Mouse (Mus musculus): Measurements from ENCODE around the gene Olfr1111. TPM values are rescaled to one million over a fixed set of nuclear protein-coding genes. Genes with fewer than 3 reads are reported as not detected.

Olfr1111 gene
- polyA plus RNA-seq (2014; fragmentation: Illumina TruSeq; extraction: RNeasy Lipid Tissue Mini Kit (QIAGEN cat#74804)): not detected

GRCm38 (mm10) chr2:87152524-87152923 is at the start of gene Olfr1111:
Olfr1111 (minus strand) TSS chr2:87152624.

GRCm38 (mm10) chr2:87187498-87187897 is 35.1 kb upstream of the Olfr1111 start, which contains the start of gene Olfr1112:
Olfr1112 (plus strand) TSS chr2:87187798.

GRCm38 (mm10) chr2:87140200-87140599 is 12.2 kb downstream of the Olfr1111 start, which contains the start of gene Olfr1110:
Olfr1110 (minus strand) TSS chr2:87140300.

DNA sequence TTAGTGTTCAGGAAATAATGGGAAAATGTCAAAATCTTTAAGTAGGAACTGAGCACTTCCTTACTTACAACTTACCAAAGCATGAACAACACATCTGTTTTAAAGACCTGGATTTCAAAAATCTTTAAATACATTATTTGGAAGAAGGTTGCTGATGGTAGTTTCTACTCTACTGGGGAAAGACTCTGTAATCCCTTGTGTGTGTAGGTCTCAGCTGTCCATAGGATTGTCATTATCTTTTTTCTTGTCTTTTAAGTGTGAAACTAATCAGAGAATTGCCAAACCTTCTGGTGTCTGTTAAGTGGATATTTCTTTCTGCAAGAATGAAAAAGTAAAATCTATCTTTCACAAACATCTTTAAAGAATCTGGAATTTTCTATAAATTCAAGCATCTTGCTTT is 38.0 kb downstream of the Olfr1111 start, which contains the start of gene Olfr259:
Gene Olfr259 (minus strand): TSS at position 101 of the 400 bp plus-strand sequence.

Other genes with a start within 250 kb of the Olfr1111 start
- gene Olfr1098, start 228.1 kb downstream of the Olfr1111 start, polyA plus RNA-seq (2014; fragmentation: Illumina TruSeq; extraction: RNeasy Lipid Tissue Mini Kit (QIAGEN cat#74804)): not detected
- not detected for gene Olfr1099, start 191.9 kb downstream of the Olfr1111 start, polyA plus RNA-seq (2014; fragmentation: Illumina TruSeq; extraction: RNeasy Lipid Tissue Mini Kit (QIAGEN cat#74804))
- gene Olfr1100, start 172.7 kb downstream of the Olfr1111 start, polyA plus RNA-seq (2014; fragmentation: Illumina TruSeq; extraction: RNeasy Lipid Tissue Mini Kit (QIAGEN cat#74804)): not detected
- gene Olfr1101, start 161.4 kb downstream of the Olfr1111 start, polyA plus RNA-seq (2014; fragmentation: Illumina TruSeq; extraction: RNeasy Lipid Tissue Mini Kit (QIAGEN cat#74804)): not detected
- gene Olfr1102, start 154.2 kb downstream of the Olfr1111 start, polyA plus RNA-seq (2014; fragmentation: Illumina TruSeq; extraction: RNeasy Lipid Tissue Mini Kit (QIAGEN cat#74804)): not detected
- gene Olfr1104, start 125.5 kb downstream of the Olfr1111 start, polyA plus RNA-seq (2014; fragmentation: Illumina TruSeq; extraction: RNeasy Lipid Tissue Mini Kit (QIAGEN cat#74804)): 0.54 TPM
- not detected for gene Olfr1105, start 116.1 kb downstream of the Olfr1111 start, polyA plus RNA-seq (2014; fragmentation: Illumina TruSeq; extraction: RNeasy Lipid Tissue Mini Kit (QIAGEN cat#74804))
- gene Olfr1106, start 100.4 kb downstream of the Olfr1111 start, polyA plus RNA-seq (2014; fragmentation: Illumina TruSeq; extraction: RNeasy Lipid Tissue Mini Kit (QIAGEN cat#74804)): not detected
- gene Olfr1107, start 76.8 kb downstream of the Olfr1111 start, polyA plus RNA-seq (2014; fragmentation: Illumina TruSeq; extraction: RNeasy Lipid Tissue Mini Kit (QIAGEN cat#74804)): not detected
- not detected for gene Olfr1109, start 56.6 kb downstream of the Olfr1111 start, polyA plus RNA-seq (2014; fragmentation: Illumina TruSeq; extraction: RNeasy Lipid Tissue Mini Kit (QIAGEN cat#74804))
- not detected for gene Olfr259, start 38.1 kb downstream of the Olfr1111 start, polyA plus RNA-seq (2014; fragmentation: Illumina TruSeq; extraction: RNeasy Lipid Tissue Mini Kit (QIAGEN cat#74804))
- not detected for gene Olfr1110, start 12.3 kb downstream of the Olfr1111 start, polyA plus RNA-seq (2014; fragmentation: Illumina TruSeq; extraction: RNeasy Lipid Tissue Mini Kit (QIAGEN cat#74804))
- gene Olfr1112, start 35.2 kb upstream of the Olfr1111 start, polyA plus RNA-seq (2014; fragmentation: Illumina TruSeq; extraction: RNeasy Lipid Tissue Mini Kit (QIAGEN cat#74804)): not detected
- not detected for gene Olfr1113, start 56.3 kb upstream of the Olfr1111 start, polyA plus RNA-seq (2014; fragmentation: Illumina TruSeq; extraction: RNeasy Lipid Tissue Mini Kit (QIAGEN cat#74804))
- not detected for gene Olfr1115, start 95.4 kb upstream of the Olfr1111 start, polyA plus RNA-seq (2014; fragmentation: Illumina TruSeq; extraction: RNeasy Lipid Tissue Mini Kit (QIAGEN cat#74804))
- not detected for gene Olfr1116, start 114.9 kb upstream of the Olfr1111 start, polyA plus RNA-seq (2014; fragmentation: Illumina TruSeq; extraction: RNeasy Lipid Tissue Mini Kit (QIAGEN cat#74804))
- gene Olfr1118, start 155.0 kb upstream of the Olfr1111 start, polyA plus RNA-seq (2014; fragmentation: Illumina TruSeq; extraction: RNeasy Lipid Tissue Mini Kit (QIAGEN cat#74804)): not detected
- not detected for gene Olfr1120, start 202.2 kb upstream of the Olfr1111 start, polyA plus RNA-seq (2014; fragmentation: Illumina TruSeq; extraction: RNeasy Lipid Tissue Mini Kit (QIAGEN cat#74804))
- not detected for gene Olfr1121, start 217.3 kb upstream of the Olfr1111 start, polyA plus RNA-seq (2014; fragmentation: Illumina TruSeq; extraction: RNeasy Lipid Tissue Mini Kit (QIAGEN cat#74804))
- not detected for gene Olfr1122, start 233.2 kb upstream of the Olfr1111 start, polyA plus RNA-seq (2014; fragmentation: Illumina TruSeq; extraction: RNeasy Lipid Tissue Mini Kit (QIAGEN cat#74804))

Measured in ovary, adult 10 weeks (tissue).